Mouse (Mus musculus): Measurements from ENCODE around the gene Prlhr. TPM values are rescaled to one million over a fixed set of nuclear protein-coding genes. Genes with fewer than 3 reads are reported as not detected.

Gene Prlhr
- polyA plus RNA-seq, 1 experiment = 0.08 TPM

DNA sequence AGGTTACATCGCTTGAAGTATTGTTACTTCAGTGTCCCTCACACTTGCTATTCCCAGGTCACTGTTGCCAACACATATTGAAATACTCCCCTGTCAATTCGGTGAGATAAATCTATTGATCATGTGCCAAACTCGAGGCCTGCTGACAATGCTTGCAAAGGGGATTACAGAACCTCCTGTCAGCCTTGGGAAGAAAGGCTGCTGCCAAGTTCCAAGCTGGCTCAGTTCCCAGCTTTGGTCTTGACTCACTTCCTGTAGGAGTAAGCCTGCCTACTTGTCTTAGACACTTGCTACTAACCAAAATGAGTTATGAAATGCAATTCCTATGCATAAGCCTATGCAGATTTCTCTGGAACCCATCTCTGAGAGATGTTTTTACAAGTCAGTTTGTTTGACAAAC, 4.2 kb downstream of the Prlhr start:
- TF ChIP-seq CTCF (conservative IDR thresholded peaks at IDR 0.05; ENCODE audit: insufficient read depth, insufficient read length, low read depth, low read length) (no peak), POLR2A (IDR thresholded peaks at IDR 0.05; ENCODE audit: low read depth, low read length) (no peak)
- H3K4me1 ChIP-seq (ENCODE audit: control insufficient read depth, insufficient read depth, low read length) = no peaks in the 10 kb centered on the region
- H3K36me3 ChIP-seq (ENCODE audit: control insufficient read depth, insufficient read depth, low read length) = no peaks in the 10 kb centered on the region
- peak; percentile 40 for DNase-seq
- H3K27me3 ChIP-seq (replicated peaks; ENCODE audit: control insufficient read depth, insufficient read depth, low read length) = no peaks in the 10 kb centered on the region
- H3K27ac ChIP-seq (ENCODE audit: insufficient read depth, low read depth, low read length) = no peak overlapping the region
- H3K4me3 ChIP-seq (ENCODE audit: insufficient read depth, low read depth, low read length) = no peak overlapping the region
- 28% methylated on average over 3 of the region's 3 CpGs for WGBS

DNA sequence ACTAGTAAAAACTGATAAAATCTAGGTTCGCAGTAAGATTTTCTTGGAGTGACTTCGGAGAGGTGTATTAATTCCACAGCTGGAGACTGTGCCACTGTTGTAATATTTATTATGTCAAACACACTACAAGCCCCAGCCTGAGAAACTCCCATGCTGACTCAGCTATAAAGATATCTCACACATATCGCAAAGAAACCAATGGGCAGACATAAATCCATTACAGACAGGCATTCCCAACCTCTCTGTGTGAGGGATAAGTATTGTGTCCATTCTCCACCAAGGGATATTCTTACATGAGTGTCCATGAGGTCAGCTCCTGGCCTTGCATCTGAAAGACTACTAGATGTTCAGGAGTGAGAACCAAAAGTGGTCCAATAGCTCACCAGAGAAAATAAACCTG, 4.7 kb downstream of the Prlhr start:
- no peak for DNase-seq
- Histone ChIP-seq H3K36me3 (ENCODE audit: control insufficient read depth, insufficient read depth, low read length) (no peaks in the 10 kb centered on the region), H3K27me3 (replicated peaks; ENCODE audit: control insufficient read depth, insufficient read depth, low read length) (no peaks in the 10 kb centered on the region), H3K27ac (ENCODE audit: insufficient read depth, low read depth, low read length) (no peak overlapping the region), H3K4me3 (ENCODE audit: insufficient read depth, low read depth, low read length) (no peak overlapping the region), H3K4me1 (ENCODE audit: control insufficient read depth, insufficient read depth, low read length) (no peaks in the 10 kb centered on the region)
- TF ChIP-seq CTCF (conservative IDR thresholded peaks at IDR 0.05; ENCODE audit: insufficient read depth, insufficient read length, low read depth, low read length) (no peak), POLR2A (IDR thresholded peaks at IDR 0.05; ENCODE audit: low read depth, low read length) (no peak)
- 72% methylated on average over 3 of the region's 3 CpGs for WGBS

DNA sequence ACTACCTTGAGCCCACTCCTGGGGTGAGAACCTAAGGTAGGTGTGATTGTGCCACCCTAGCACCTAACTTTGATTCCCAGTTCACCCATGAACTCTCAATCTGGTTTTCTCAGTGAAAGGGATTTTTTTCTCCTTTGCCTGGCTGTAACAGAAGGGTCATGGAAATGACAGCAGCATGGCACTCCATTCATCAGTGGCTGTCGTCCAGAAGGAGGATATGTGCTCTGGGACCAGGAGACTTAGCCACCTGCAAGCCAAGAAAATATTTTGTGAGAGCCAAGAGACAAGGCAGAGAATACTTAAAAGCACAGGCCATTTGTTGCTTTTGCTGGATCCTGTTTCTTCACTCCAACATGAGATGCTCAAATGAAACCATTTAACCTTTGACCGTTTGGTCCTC, 6.6 kb downstream of the Prlhr start:
- H3K27ac ChIP-seq (ENCODE audit: insufficient read depth, low read depth, low read length) = no peak overlapping the region
- no peaks in the 10 kb centered on the region for H3K4me1 ChIP-seq (ENCODE audit: control insufficient read depth, insufficient read depth, low read length)
- TF ChIP-seq CTCF (conservative IDR thresholded peaks at IDR 0.05; ENCODE audit: insufficient read depth, insufficient read length, low read depth, low read length) = no peak
- no peak for TF ChIP-seq POLR2A (IDR thresholded peaks at IDR 0.05; ENCODE audit: low read depth, low read length)
- H3K36me3 ChIP-seq (ENCODE audit: control insufficient read depth, insufficient read depth, low read length) = no peaks in the 10 kb centered on the region
- H3K4me3 ChIP-seq (ENCODE audit: insufficient read depth, low read depth, low read length) = no peak overlapping the region
- DNase-seq = no peak
- WGBS = 52% methylated on average over 2 of the region's 2 CpGs
- no peaks in the 10 kb centered on the region for H3K27me3 ChIP-seq (replicated peaks; ENCODE audit: control insufficient read depth, insufficient read depth, low read length)

DNA sequence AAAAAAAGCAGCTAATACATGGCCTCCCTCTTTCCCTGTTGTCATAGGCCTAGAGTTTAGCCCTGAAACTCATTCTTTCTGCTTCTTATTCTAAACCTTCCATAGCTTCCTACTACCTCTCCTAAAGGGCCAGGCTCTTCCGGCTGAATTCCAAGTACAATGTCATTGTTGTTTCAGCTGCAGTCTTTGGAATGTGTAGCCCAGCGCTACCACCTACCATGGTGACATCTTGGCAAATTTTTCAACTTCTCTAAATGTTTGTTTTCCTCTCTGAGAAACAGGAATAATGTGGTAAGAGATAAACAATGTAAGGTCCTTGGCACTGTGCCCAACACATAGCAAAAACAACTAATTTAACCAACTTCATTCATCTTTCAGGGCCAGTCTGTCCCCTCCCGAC, 8.4 kb downstream of the Prlhr start:
- Histone ChIP-seq H3K36me3 (ENCODE audit: control insufficient read depth, insufficient read depth, low read length) (no peaks in the 10 kb centered on the region), H3K27ac (ENCODE audit: insufficient read depth, low read depth, low read length) (no peak overlapping the region), H3K4me3 (ENCODE audit: insufficient read depth, low read depth, low read length) (no peak overlapping the region), H3K27me3 (replicated peaks; ENCODE audit: control insufficient read depth, insufficient read depth, low read length) (no peaks in the 10 kb centered on the region), H3K4me1 (ENCODE audit: control insufficient read depth, insufficient read depth, low read length) (no peaks in the 10 kb centered on the region)
- TF ChIP-seq CTCF (conservative IDR thresholded peaks at IDR 0.05; ENCODE audit: insufficient read depth, insufficient read length, low read depth, low read length) (no peak), POLR2A (IDR thresholded peaks at IDR 0.05; ENCODE audit: low read depth, low read length) (no peak)
- 42% methylated on average over 3 of the region's 3 CpGs for WGBS
- DNase-seq = no peak

DNA sequence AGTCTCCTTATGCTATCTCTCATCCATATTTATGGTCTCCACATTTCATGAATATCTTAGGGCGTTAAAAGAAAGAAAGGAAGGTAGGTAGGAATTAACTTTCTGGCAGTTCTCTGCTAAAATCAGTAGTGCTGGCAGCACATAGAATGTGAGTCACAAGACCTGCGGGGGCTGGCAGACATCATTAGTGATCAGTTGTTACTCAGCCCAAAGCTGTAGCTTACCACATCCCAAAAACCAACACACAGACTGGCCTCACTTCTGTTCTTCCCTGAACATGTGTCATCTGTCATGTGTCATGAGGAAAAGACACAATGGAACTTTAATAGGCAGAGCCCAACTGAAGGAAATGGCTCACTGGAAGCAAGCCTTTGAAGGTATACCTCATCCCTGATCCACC, 9.0 kb downstream of the Prlhr start:
- Histone ChIP-seq H3K4me1 (ENCODE audit: control insufficient read depth, insufficient read depth, low read length) (no peaks in the 10 kb centered on the region), H3K4me3 (ENCODE audit: insufficient read depth, low read depth, low read length) (no peak overlapping the region), H3K27me3 (replicated peaks; ENCODE audit: control insufficient read depth, insufficient read depth, low read length) (no peaks in the 10 kb centered on the region), H3K27ac (ENCODE audit: insufficient read depth, low read depth, low read length) (no peak overlapping the region), H3K36me3 (ENCODE audit: control insufficient read depth, insufficient read depth, low read length) (no peaks in the 10 kb centered on the region)
- TF ChIP-seq CTCF (conservative IDR thresholded peaks at IDR 0.05; ENCODE audit: insufficient read depth, insufficient read length, low read depth, low read length) (no peak), POLR2A (IDR thresholded peaks at IDR 0.05; ENCODE audit: low read depth, low read length) (no peak)
- no peak for DNase-seq
- WGBS = 78% methylated on average over 2 of the region's 2 CpGs

DNA sequence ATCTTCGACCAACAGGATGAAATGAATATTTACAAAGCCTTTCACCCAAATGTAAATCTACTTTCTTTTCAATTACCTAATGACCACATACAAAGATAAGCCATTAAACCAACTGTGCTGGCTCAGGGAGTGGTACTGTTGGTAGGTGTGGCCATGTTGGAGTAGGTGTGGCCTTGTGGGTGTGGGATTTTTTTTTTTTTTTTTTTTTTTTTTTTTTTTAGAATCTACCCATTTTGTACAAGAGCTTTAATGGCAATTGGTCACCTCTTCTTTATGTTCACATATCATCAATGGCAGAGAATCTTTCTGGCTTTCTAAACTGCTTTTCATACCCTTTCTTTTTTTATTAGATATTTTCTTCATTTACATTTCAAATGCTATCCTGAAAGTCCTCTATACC, 12.3 kb downstream of the Prlhr start:
- no peak for TF ChIP-seq CTCF (conservative IDR thresholded peaks at IDR 0.05; ENCODE audit: insufficient read depth, insufficient read length, low read depth, low read length)
- TF ChIP-seq POLR2A (IDR thresholded peaks at IDR 0.05; ENCODE audit: low read depth, low read length) = no peak
- H3K4me1 ChIP-seq (ENCODE audit: control insufficient read depth, insufficient read depth, low read length) = no peaks in the 10 kb centered on the region
- H3K27me3 ChIP-seq (replicated peaks; ENCODE audit: control insufficient read depth, insufficient read depth, low read length) = no peaks in the 10 kb centered on the region
- 88% methylated on average over 1 of the region's 1 CpGs for WGBS
- no peak overlapping the region for H3K4me3 ChIP-seq (ENCODE audit: insufficient read depth, low read depth, low read length)
- no peak for DNase-seq
- H3K27ac ChIP-seq (ENCODE audit: insufficient read depth, low read depth, low read length) = no peak overlapping the region
- H3K36me3 ChIP-seq (ENCODE audit: control insufficient read depth, insufficient read depth, low read length) = no peaks in the 10 kb centered on the region

DNA sequence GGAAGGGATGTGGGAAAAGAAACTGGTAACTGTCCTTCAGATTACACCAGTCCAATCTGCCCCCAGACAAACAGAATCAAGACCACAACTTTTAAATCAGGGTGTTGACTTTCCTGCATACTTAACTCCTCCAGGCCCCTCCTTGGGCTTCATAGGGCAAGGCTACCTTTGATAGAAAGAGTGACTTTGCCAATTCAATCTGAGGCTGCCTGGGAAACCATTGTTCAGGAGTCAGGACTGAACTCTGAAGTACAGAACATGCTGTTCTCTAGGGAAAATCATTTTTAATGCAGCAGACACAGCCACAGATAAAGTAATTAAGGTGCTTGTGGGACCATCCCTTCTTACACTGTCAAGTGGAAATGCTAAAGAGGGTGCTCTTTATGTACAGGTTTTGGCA, 27.6 kb downstream of the Prlhr start:
- H3K4me3 ChIP-seq (ENCODE audit: insufficient read depth, low read depth, low read length) = no peak overlapping the region
- TF ChIP-seq POLR2A (IDR thresholded peaks at IDR 0.05; ENCODE audit: low read depth, low read length) (no peak), CTCF (conservative IDR thresholded peaks at IDR 0.05; ENCODE audit: insufficient read depth, insufficient read length, low read depth, low read length) (no peak)
- H3K27ac ChIP-seq (ENCODE audit: insufficient read depth, low read depth, low read length) = no peak overlapping the region
- no peaks in the 10 kb centered on the region for H3K4me1 ChIP-seq (ENCODE audit: control insufficient read depth, insufficient read depth, low read length)
- no peak for DNase-seq
- H3K27me3 ChIP-seq (replicated peaks; ENCODE audit: control insufficient read depth, insufficient read depth, low read length) = no peaks in the 10 kb centered on the region
- H3K36me3 ChIP-seq (ENCODE audit: control insufficient read depth, insufficient read depth, low read length) = no peaks in the 10 kb centered on the region

DNA sequence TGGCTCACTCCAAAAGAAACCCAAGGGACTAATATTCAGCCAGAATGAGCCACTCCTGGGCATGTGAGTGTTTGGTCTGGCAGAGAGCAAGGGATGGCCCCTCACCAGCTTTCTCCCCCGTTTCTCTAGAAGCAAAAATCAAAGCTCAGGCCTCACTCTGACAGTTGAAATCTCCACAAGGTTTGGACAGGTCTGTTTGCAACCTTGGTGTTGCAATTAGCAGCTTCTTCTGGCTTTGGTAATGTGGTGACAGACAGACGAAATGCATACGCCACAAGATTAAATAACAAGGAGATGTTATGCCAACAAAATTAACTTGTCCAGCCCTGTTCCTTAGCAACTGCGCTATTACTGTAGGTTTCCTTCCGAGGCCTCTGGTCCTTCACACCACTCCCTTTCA, 28.0 kb downstream of the Prlhr start:
- Histone ChIP-seq H3K36me3 (ENCODE audit: control insufficient read depth, insufficient read depth, low read length) (no peaks in the 10 kb centered on the region), H3K27me3 (replicated peaks; ENCODE audit: control insufficient read depth, insufficient read depth, low read length) (no peaks in the 10 kb centered on the region), H3K27ac (ENCODE audit: insufficient read depth, low read depth, low read length) (no peak overlapping the region), H3K4me1 (ENCODE audit: control insufficient read depth, insufficient read depth, low read length) (no peaks in the 10 kb centered on the region), H3K4me3 (ENCODE audit: insufficient read depth, low read depth, low read length) (no peak overlapping the region)
- TF ChIP-seq POLR2A (IDR thresholded peaks at IDR 0.05; ENCODE audit: low read depth, low read length) (no peak), CTCF (conservative IDR thresholded peaks at IDR 0.05; ENCODE audit: insufficient read depth, insufficient read length, low read depth, low read length) (no peak)
- 50% methylated on average over 5 of the region's 5 CpGs for WGBS
- no peak for DNase-seq
